Mouse (Mus musculus): ENCODE results near the gene Bmp8b.

DNA sequence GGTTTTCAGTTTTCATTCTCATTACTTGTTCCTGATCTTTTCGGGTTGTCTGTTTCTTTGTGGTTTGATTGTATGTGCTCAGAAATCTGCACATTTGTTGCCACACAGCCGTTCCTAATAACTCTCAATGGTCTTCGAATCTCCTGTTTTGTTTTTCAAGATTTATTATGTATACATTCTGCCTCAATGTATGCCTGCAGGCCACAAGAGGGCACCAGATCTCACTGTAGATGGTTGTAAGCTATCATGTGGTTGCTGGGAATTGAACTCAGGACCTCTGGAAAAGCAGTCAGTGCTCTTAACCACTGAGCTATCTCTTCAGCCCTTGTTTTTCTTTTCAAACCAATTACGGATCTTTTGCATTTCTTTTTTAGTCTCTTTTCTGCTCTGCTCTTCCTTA, 18.6 kb upstream of the Bmp8b start:
- TF ChIP-seq CTCF (IDR thresholded peaks at IDR 0.05; ENCODE audit: low read depth, low read length) = no peak
- TF ChIP-seq POLR2A (IDR thresholded peaks at IDR 0.05; ENCODE audit: borderline replicate concordance, low read depth, low read length) = no peak

Data from bone marrow macrophage, adult 2 months (primary cell).